Mouse (Mus musculus): Measurements from ENCODE around the gene Mamld1. TPM values are rescaled to one million over a fixed set of nuclear protein-coding genes. Genes with fewer than 3 reads are reported as not detected.
"Not testable (repeated sequence)": the region's sequence is repeated elsewhere in the genome, so short reads cannot be mapped to it uniquely, and the experiment has no call there.

The Mamld1 gene
- total RNA-seq (2012; rRNA removed) (not detected in 2 replicates), total RNA-seq (2014; rRNA removed) (not detected in 2 replicates), polyA plus RNA-seq (2012; ENCODE audit: insufficient read length, low read depth) (not detected in 2 replicates)

DNA sequence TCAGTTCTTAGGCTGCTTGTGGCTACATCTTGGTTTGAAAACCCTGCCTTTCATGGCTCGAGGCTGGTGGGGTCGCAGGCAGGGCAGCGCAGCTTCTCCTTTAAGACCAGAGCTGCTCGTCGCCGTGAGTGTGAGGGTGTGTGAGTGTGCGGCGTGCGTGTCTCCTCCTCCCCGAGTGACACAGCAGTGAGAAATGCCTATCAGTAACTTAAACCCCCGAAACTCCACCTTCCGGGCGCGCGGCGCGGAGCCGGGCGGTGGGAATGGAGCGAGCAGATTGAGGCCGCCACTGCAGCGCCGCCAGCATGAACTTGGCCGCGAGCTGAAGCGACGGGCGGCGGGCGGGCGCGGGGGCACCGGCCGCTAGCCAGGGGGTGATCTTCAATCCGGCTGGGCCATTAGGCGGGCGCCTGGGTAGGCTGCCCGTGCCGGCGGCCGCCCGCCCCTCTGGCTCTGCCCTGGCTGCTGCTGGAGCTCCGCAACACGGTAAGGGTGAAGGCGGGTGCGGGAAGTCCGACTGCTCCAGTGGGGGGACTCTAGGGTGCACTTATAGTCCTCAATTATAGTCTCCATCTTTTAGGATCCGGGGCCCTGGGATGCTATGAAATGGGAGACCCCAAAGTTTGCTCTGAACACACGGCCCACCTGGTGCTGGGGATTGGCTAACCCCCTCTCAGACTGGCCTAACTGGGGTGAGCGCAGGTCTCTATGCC, at the start of gene Mamld1:
Mamld1 (plus strand) TSS at position 393 of the 713 bp plus-strand sequence.
- no peaks in the 10 kb centered on the region for H3K9me3 ChIP-seq (replicated peaks; ENCODE audit: low read length)
- H3K4me1 ChIP-seq (ENCODE audit: control insufficient read depth in 1 of 2, insufficient read depth in 2 of 2) = no peaks in the 10 kb centered on the region
- H3K4me2 ChIP-seq (ENCODE audit: insufficient read depth, low read depth, poor library complexity, severe bottlenecking) = peak within 1 kb of the TSS; percentile 40; the same call in 1 of the 2 replicates
- in situ Hi-C loops (cut with MboI; ENCODE audit: low pct_ligation_motif_present, low pct_unique_long_range_greater_than_20kb, low sequenced_read_pairs) = no loop called here
- no peaks in the 10 kb centered on the region for H3K79me2 ChIP-seq (replicated peaks; ENCODE audit: control insufficient read depth, extremely low read depth, insufficient read depth, poor library complexity, severe bottlenecking)
- H3K36me3 ChIP-seq (replicated peaks in 1 of 2; ENCODE audit: control insufficient read depth in 1 of 2, insufficient read depth in 1 of 2, low read length in 1 of 2) = no peaks in the 10 kb centered on the region
- H3K27ac ChIP-seq (ENCODE audit: insufficient read depth, low read depth) = no peak within 1 kb of the TSS
- dilution Hi-C loops (cut with MboI; ENCODE audit: extremely low pct_ligation_motif_present, extremely low pct_unique_long_range_greater_than_20kb, low sequenced_read_pairs) = no loop called here
- DNase-seq (ENCODE audit: extremely low read depth) = no peak
- H3K27me3 ChIP-seq (replicated peaks) = no peaks in the 10 kb centered on the region
- H3K4me3 ChIP-seq (replicated peaks in 1 of 3; ENCODE audit: low read depth in 2 of 3, low read length in 2 of 3, poor library complexity in 1 of 3) = no peak within 1 kb of the TSS
- TF ChIP-seq MYC (IDR thresholded peaks at IDR 0.05; ENCODE audit: low read depth, low read length) = no peak
- TF ChIP-seq RAD21 (IDR thresholded peaks at IDR 0.05; ENCODE audit: low read depth, low read length) = no peak
- TF ChIP-seq MAZ (IDR thresholded peaks at IDR 0.05; ENCODE audit: low read depth, low read length) = no peak
- TF ChIP-seq BHLHE40 (IDR thresholded peaks at IDR 0.05; ENCODE audit: low read depth, low read length) = no peak
- no peak for TF ChIP-seq MEF2A (IDR thresholded peaks at IDR 0.05; ENCODE audit: borderline replicate concordance, low read depth, low read length)
- no peak for TF ChIP-seq MAX (IDR thresholded peaks at IDR 0.05; ENCODE audit: low read length)
- no peak for TF ChIP-seq IRF4 (IDR thresholded peaks at IDR 0.05; ENCODE audit: low read depth, low read length)
- TF ChIP-seq JUN (IDR thresholded peaks at IDR 0.05; ENCODE audit: insufficient read depth, low read depth, low read length) = no peak
- TF ChIP-seq CHD1 (IDR thresholded peaks at IDR 0.05; ENCODE audit: low read depth, low read length) = no peak
- TF ChIP-seq ELF1 (IDR thresholded peaks at IDR 0.05; ENCODE audit: low read depth, low read length) = no peak
- no peak within 1 kb of the TSS for H3K9ac ChIP-seq (ENCODE audit: insufficient read depth, low read depth)

DNA sequence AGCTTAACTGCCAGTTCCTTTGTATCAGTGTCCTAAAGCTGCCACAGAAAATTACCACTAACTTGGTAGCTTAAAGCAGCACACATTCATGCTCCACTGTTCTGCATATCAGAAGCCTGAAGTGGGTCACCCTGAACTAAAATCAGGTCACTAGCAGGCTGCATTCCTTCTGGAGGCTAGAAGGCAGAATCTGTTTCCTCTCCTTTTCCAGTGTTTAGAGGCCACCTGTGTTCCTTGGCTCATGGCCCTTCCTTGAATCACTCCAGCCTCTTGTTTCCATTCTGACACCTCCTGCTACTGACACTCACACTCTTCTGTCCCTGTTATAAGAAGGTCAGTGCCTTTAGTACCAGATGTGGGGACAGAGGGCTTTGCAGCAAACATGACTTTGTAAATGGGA, 25.3 kb upstream of the Mamld1 start:
- dilution Hi-C loops (cut with MboI; ENCODE audit: extremely low pct_ligation_motif_present, extremely low pct_unique_long_range_greater_than_20kb, low sequenced_read_pairs) = no loop called here

DNA sequence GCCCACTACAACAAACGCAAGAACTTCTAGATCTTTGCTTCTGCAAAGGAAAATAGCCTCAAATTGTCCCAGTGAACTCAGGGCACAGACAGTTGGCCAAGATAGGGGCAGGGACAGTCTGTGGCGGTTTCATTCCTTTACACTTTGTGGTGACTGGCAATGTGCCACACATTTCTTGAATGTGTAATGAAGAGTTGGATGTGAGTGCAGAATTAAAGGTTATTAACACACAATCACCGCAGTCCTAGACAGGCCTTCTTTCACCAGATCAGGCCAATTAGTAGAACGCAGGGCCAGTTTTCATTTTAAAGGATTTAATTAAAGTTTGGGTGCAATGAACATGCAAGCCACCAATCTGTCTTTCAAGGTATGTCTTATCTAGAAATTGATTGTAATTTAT, 22.0 kb upstream of the Mamld1 start:
- Histone ChIP-seq H3K9ac (ENCODE audit: insufficient read depth, low read depth) (no peak overlapping the region), H3K9me3 (replicated peaks; ENCODE audit: low read length) (no peaks in the 10 kb centered on the region), H3K27ac (ENCODE audit: insufficient read depth, low read depth) (no peak overlapping the region), H3K27me3 (replicated peaks) (no peaks in the 10 kb centered on the region), H3K79me2 (replicated peaks; ENCODE audit: control insufficient read depth, extremely low read depth, insufficient read depth, poor library complexity, severe bottlenecking) (no peaks in the 10 kb centered on the region), H3K4me2 (ENCODE audit: insufficient read depth, low read depth, poor library complexity, severe bottlenecking) (no peak overlapping the region), H3K4me1 (ENCODE audit: control insufficient read depth in 1 of 2, insufficient read depth in 2 of 2) (no peaks in the 10 kb centered on the region), H3K4me3 (replicated peaks in 1 of 3; ENCODE audit: low read depth in 2 of 3, low read length in 2 of 3, poor library complexity in 1 of 3) (no peak overlapping the region), H3K36me3 (replicated peaks in 1 of 2; ENCODE audit: control insufficient read depth in 1 of 2, insufficient read depth in 1 of 2, low read length in 1 of 2) (no peaks in the 10 kb centered on the region)
- DNase-seq (ENCODE audit: extremely low read depth) = no peak
- in situ Hi-C loops (cut with MboI; ENCODE audit: low pct_ligation_motif_present, low pct_unique_long_range_greater_than_20kb, low sequenced_read_pairs) = no loop called here
- TF ChIP-seq JUND (conservative IDR thresholded peaks at IDR 0.05; ENCODE audit: low read depth, low read length) (no peak), BHLHE40 (IDR thresholded peaks at IDR 0.05; ENCODE audit: low read depth, low read length) (no peak), IRF4 (IDR thresholded peaks at IDR 0.05; ENCODE audit: low read depth, low read length) (no peak), KAT2A (IDR thresholded peaks at IDR 0.05; ENCODE audit: insufficient replicate concordance, low read length) (no peak), MXI1 (IDR thresholded peaks at IDR 0.05; ENCODE audit: low read depth, low read length) (no peak), USF2 (conservative IDR thresholded peaks at IDR 0.05; ENCODE audit: low read depth, low read length) (no peak), UBTF (IDR thresholded peaks at IDR 0.05; ENCODE audit: low read depth, low read length) (no peak)
- dilution Hi-C loops (cut with MboI; ENCODE audit: extremely low pct_ligation_motif_present, extremely low pct_unique_long_range_greater_than_20kb, low sequenced_read_pairs) = no loop called here

More for the DNA sequence above, 25.3 kb upstream of the Mamld1 start:
- Histone ChIP-seq H3K27me3 (replicated peaks) (no peaks in the 10 kb centered on the region), H3K4me3 (replicated peaks in 1 of 3; ENCODE audit: low read depth in 2 of 3, low read length in 2 of 3, poor library complexity in 1 of 3) (no peak overlapping the region), H3K79me2 (replicated peaks; ENCODE audit: control insufficient read depth, extremely low read depth, insufficient read depth, poor library complexity, severe bottlenecking) (no peaks in the 10 kb centered on the region), H3K36me3 (replicated peaks in 1 of 2; ENCODE audit: control insufficient read depth in 1 of 2, insufficient read depth in 1 of 2, low read length in 1 of 2) (no peaks in the 10 kb centered on the region), H3K4me1 (ENCODE audit: control insufficient read depth in 1 of 2, insufficient read depth in 2 of 2) (no peaks in the 10 kb centered on the region), H3K4me2 (ENCODE audit: insufficient read depth, low read depth, poor library complexity, severe bottlenecking) (no peak overlapping the region), H3K27ac (ENCODE audit: insufficient read depth, low read depth) (no peak overlapping the region), H3K9me3 (replicated peaks; ENCODE audit: low read length) (no peaks in the 10 kb centered on the region), H3K9ac (ENCODE audit: insufficient read depth, low read depth) (no peak overlapping the region)
- in situ Hi-C loops (cut with MboI; ENCODE audit: low pct_ligation_motif_present, low pct_unique_long_range_greater_than_20kb, low sequenced_read_pairs) = no loop called here
- DNase-seq (ENCODE audit: extremely low read depth) = no peak
- TF ChIP-seq POLR2A (IDR thresholded peaks at IDR 0.05; ENCODE audit: low read depth, low read length) = no peak
- no peak for TF ChIP-seq EP300 (IDR thresholded peaks at IDR 0.05; ENCODE audit: low read length)
- no peak for TF ChIP-seq JUN (IDR thresholded peaks at IDR 0.05; ENCODE audit: insufficient read depth, low read depth, low read length)
- TF ChIP-seq TBP (conservative IDR thresholded peaks at IDR 0.05; ENCODE audit: low read depth, low read length) = no peak
- TF ChIP-seq GABPA (IDR thresholded peaks at IDR 0.05; ENCODE audit: insufficient replicate concordance, low read depth, low read length) = no peak

DNA sequence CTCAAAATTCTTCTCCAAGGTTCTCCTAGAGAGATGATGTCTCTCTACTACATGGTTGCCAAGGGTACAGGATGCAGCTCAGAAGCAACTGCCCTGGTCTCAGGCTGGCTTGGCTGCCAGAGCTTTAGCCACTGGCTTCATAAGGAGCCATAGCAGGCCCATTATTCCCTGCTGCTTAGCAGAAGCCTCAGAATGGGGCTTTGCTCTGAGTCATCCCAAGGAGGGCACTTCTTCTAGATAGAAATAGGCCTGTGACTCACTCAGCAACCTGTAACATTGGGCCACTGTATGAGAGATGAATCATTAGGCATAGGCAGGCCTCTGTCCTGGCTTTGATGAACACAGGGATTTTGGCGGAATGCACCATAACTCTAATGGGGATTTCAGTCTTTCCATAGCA, 21.1 kb upstream of the Mamld1 start:
- H3K9me3 ChIP-seq (replicated peaks; ENCODE audit: low read length); H3K4me1 ChIP-seq (ENCODE audit: control insufficient read depth in 1 of 2, insufficient read depth in 2 of 2); H3K27me3 ChIP-seq (replicated peaks); H3K4me3 ChIP-seq (replicated peaks in 1 of 3; ENCODE audit: low read depth in 2 of 3, low read length in 2 of 3, poor library complexity in 1 of 3); H3K79me2 ChIP-seq (replicated peaks; ENCODE audit: control insufficient read depth, extremely low read depth, insufficient read depth, poor library complexity, severe bottlenecking); H3K36me3 ChIP-seq (replicated peaks in 1 of 2; ENCODE audit: control insufficient read depth in 1 of 2, insufficient read depth in 1 of 2, low read length in 1 of 2); dilution Hi-C loops (cut with MboI; ENCODE audit: extremely low pct_ligation_motif_present, extremely low pct_unique_long_range_greater_than_20kb, low sequenced_read_pairs); DNase-seq (ENCODE audit: extremely low read depth); in situ Hi-C loops (cut with MboI; ENCODE audit: low pct_ligation_motif_present, low pct_unique_long_range_greater_than_20kb, low sequenced_read_pairs); H3K27ac ChIP-seq (ENCODE audit: insufficient read depth, low read depth); H3K9ac ChIP-seq (ENCODE audit: insufficient read depth, low read depth); H3K4me2 ChIP-seq (ENCODE audit: insufficient read depth, low read depth, poor library complexity, severe bottlenecking): not testable (repeated sequence)

Data from CH12.LX (cell line).